Comparison of ENCODE assay signal across 11 mouse cellular contexts in genomic region chr4:97695414-97696040, GRCm38 (mm10).
DNase-seq lines count a peak whose midpoint lies in the region; ATAC-seq lines count a peak whose summit lies in the region.
"Had no signal": no experiment of that assay in that cellular context is flagged by ENCODE, and none has a peak within 500 bp of the region (broad histone marks: within the 10 kb centered on the region; RNA-seq: fewer than 3 reads in every experiment).

No protein-coding gene starts in this region.

- 51% methylated on average over 7 of the region's 7 CpGs for WGBS in embryonic facial prominence, embryonic 11.5 days
- WGBS in embryonic facial prominence, embryonic 10.5 days, result 60% methylated on average over 7 of the region's 7 CpGs
- 76% methylated on average over 7 of the region's 7 CpGs for WGBS in liver, embryonic 11.5 days

- no peaks in the 10 kb centered on the region for H3K27me3 ChIP-seq in embryonic facial prominence, embryonic 11.5 days (ENCODE audit: control insufficient read depth, insufficient read depth, low read length)
- H3K27me3 ChIP-seq in embryonic facial prominence, embryonic 10.5 days (replicated peaks; ENCODE audit: low read depth, poor library complexity, severe bottlenecking), result no peaks in the 10 kb centered on the region
- H3K27me3 ChIP-seq in liver, embryonic 11.5 days (replicated peaks; ENCODE audit: control insufficient read depth, insufficient read depth, low read length), result no peaks in the 10 kb centered on the region
- H3K27me3 ChIP-seq: liver, embryonic 15.5 days had no signal

- no peak for ATAC-seq in embryonic facial prominence, embryonic 11.5 days (replicated peaks; ENCODE audit: insufficient number of reproducible peaks, low FRiP score, low TSS enrichment, low read depth)
- no peak for ATAC-seq in liver, embryonic 11.5 days (replicated peaks; ENCODE audit: low FRiP score)

- no peak overlapping the region for H3K9ac ChIP-seq in embryonic facial prominence, embryonic 11.5 days (replicated peaks; ENCODE audit: low read length)
- H3K9ac ChIP-seq in liver, embryonic 11.5 days (ENCODE audit: low read depth, low read length), result no peak overlapping the region
- H3K9ac ChIP-seq: liver, embryonic 15.5 days had no signal

- no peaks in the 10 kb centered on the region for H3K36me3 ChIP-seq in embryonic facial prominence, embryonic 11.5 days (replicated peaks; ENCODE audit: control insufficient read depth, insufficient read depth, low read depth, low read length)
- no peaks in the 10 kb centered on the region for H3K36me3 ChIP-seq in embryonic facial prominence, embryonic 10.5 days (replicated peaks)
- no peaks in the 10 kb centered on the region for H3K36me3 ChIP-seq in liver, embryonic 11.5 days (ENCODE audit: control insufficient read depth, insufficient read depth, low read length)
- H3K36me3 ChIP-seq: liver, embryonic 15.5 days had no signal

- intact Hi-C loops in left cerebral cortex, postnatal 10 days (cut with DNase I), result no loop called here

- no peak overlapping the region for H3K27ac ChIP-seq in embryonic facial prominence, embryonic 11.5 days (replicated peaks; ENCODE audit: low read depth, low read length)
- H3K27ac ChIP-seq in embryonic facial prominence, embryonic 10.5 days (replicated peaks), result no peak overlapping the region
- H3K27ac ChIP-seq in liver, embryonic 11.5 days (ENCODE audit: low read depth, low read length), result no peak overlapping the region
- H3K27ac ChIP-seq: liver, embryonic 15.5 days had no signal

- no peaks in the 10 kb centered on the region for H3K4me1 ChIP-seq in embryonic facial prominence, embryonic 11.5 days (ENCODE audit: control insufficient read depth, insufficient read depth, low read length)
- peaks cover 12% of the 10 kb centered on the region; the same call in 1 of the 2 replicates for H3K4me1 ChIP-seq in embryonic facial prominence, embryonic 10.5 days
- H3K4me1 ChIP-seq in liver, embryonic 11.5 days (replicated peaks; ENCODE audit: control insufficient read depth, insufficient read depth, low read length), result no peaks in the 10 kb centered on the region; the same call in 1 of the 2 replicates
- H3K4me1 ChIP-seq: liver, embryonic 15.5 days had no signal

- no peak overlapping the region for H3K4me3 ChIP-seq in embryonic facial prominence, embryonic 11.5 days (ENCODE audit: low read depth, low read length)
- H3K4me3 ChIP-seq in embryonic facial prominence, embryonic 10.5 days, result no peak overlapping the region
- H3K4me3 ChIP-seq in liver, embryonic 11.5 days (ENCODE audit: low read depth, low read length), result no peak overlapping the region
- H3K4me3 ChIP-seq: erythroblast, embryonic 14.5 days; liver, embryonic 15.5 days had no signal

- H3K9me3 ChIP-seq in embryonic facial prominence, embryonic 11.5 days (replicated peaks; ENCODE audit: control insufficient read depth, low read length), result no peaks in the 10 kb centered on the region
- H3K9me3 ChIP-seq in embryonic facial prominence, embryonic 10.5 days, result no peaks in the 10 kb centered on the region
- no peaks in the 10 kb centered on the region for H3K9me3 ChIP-seq in liver, embryonic 11.5 days (ENCODE audit: control insufficient read depth, low read length)
- H3K9me3 ChIP-seq: liver, embryonic 15.5 days had no signal

- H3K4me2 ChIP-seq in embryonic facial prominence, embryonic 11.5 days (ENCODE audit: low read depth, low read length), result no peak overlapping the region
- no peak overlapping the region for H3K4me2 ChIP-seq in liver, embryonic 11.5 days
- H3K4me2 ChIP-seq: liver, embryonic 15.5 days had no signal

- DNase-seq in embryonic facial prominence, embryonic 11.5 days (ENCODE audit: low spot score), result peak; percentile 52
- no peak for DNase-seq in embryonic facial prominence, embryonic 10.5 days (ENCODE audit: low spot score)
- peak; percentile 55 for DNase-seq in NIH3T3 (ENCODE audit: low read depth)
- DNase-seq in fibroblast of lung, adult 2 months (ENCODE audit: low read depth), result peak; percentile 40
- peak; percentile 65 for DNase-seq in heart, postnatal 4 days
- DNase-seq in liver, embryonic 11.5 days (ENCODE audit: low spot score), result no peak
- no peak for DNase-seq in left cerebral cortex, adult 8-10 months (ENCODE audit: low spot score in 2 of 2)
- no peak for DNase-seq in left cerebral cortex, postnatal 10 days (ENCODE audit: extremely low spot score in 1 of 2, low spot score in 2 of 2)
- DNase-seq: cerebellum, adult 11 months had no signal

Comparison
In these comparisons a context has a peak if more than half of its experiments do, and no peak if none do; other contexts are left out.
1. DNase-seq: peak in embryonic facial prominence, embryonic 11.5 days (single experiment), NIH3T3 (single experiment), fibroblast of lung, adult 2 months (single experiment) and heart, postnatal 4 days (single experiment); none in embryonic facial prominence, embryonic 10.5 days (single experiment), liver, embryonic 11.5 days (single experiment), left cerebral cortex, adult 8-10 months (0 of 2) and left cerebral cortex, postnatal 10 days (0 of 2).